Mouse (Mus musculus): Measurements from ENCODE around the gene Gpr143. TPM values are rescaled to one million over a fixed set of nuclear protein-coding genes. Genes with fewer than 3 reads are reported as not detected.
"Not testable (repeated sequence)": the region's sequence is repeated elsewhere in the genome, so short reads cannot be mapped to it uniquely, and the experiment has no call there.

Gpr143 gene
- polyA plus RNA-seq, 1 experiment from 2014 or later = 0.30 TPM

DNA sequence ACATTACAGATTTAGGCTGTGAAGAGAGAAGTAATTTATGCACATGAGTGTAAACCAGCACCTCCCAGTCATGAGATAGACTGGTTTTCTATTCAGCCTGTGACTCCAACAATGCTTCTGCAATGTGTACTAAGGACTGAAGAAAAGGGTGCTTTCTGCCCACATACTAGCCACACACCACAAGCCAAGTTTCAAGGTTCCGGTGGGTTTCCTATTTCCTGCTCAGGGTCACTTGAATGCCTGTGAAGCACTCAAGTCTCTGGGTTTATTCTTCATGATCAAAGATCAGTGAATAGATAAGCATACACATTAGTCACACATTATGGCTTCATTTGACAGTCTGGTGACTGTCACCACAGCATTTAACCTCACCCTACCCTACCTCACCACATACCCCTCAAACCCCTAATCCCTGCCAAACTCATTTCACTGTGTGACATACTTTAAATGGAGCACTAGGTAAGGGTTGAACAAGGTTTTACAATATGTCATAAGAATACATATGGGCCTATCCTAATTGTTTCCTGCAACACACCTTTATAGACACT is 49.4 kb downstream of the Gpr143 start:
- H3K9me3 ChIP-seq (replicated peaks; ENCODE audit: control insufficient read depth, low read length, poor library complexity, severe bottlenecking); H3K27ac ChIP-seq (ENCODE audit: low read length); H3K27me3 ChIP-seq (ENCODE audit: control insufficient read depth, insufficient read depth, low read depth, low read length); H3K4me1 ChIP-seq (ENCODE audit: control insufficient read depth, insufficient read depth, low read length); ATAC-seq; H3K9ac ChIP-seq (ENCODE audit: low read depth, low read length); H3K36me3 ChIP-seq (ENCODE audit: control insufficient read depth, insufficient read depth, low read length); H3K4me3 ChIP-seq (ENCODE audit: low read depth, low read length); H3K4me2 ChIP-seq (ENCODE audit: low read length): not testable (repeated sequence)
- no CpG with 5 or more reads among the region's 1 CpGs for WGBS

DNA sequence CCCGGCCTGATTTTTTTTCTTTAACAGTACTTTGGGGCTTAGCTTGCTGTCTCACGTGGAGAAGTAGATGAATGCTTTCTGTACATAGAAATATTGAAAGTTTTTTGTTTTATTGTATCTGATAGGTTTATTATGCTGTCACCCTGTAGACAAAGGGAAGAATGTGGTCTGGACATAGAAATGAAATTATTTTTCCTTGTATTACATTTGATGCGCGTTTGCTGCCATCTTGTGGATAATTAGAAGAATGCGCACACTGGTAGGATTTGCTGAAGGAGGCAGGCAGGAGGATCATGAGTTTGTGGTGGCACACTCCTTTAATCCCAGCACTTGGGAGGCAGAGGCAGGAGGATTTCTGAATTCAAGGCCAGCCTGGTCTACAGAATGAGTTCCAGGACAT is 53.2 kb downstream of the Gpr143 start:
- WGBS = 31% methylated on average over 5 of the region's 5 CpGs
- not testable (repeated sequence) for H3K4me3 ChIP-seq (ENCODE audit: low read depth, low read length); H3K9ac ChIP-seq (ENCODE audit: low read depth, low read length); H3K27me3 ChIP-seq (ENCODE audit: control insufficient read depth, insufficient read depth, low read depth, low read length); H3K4me2 ChIP-seq (ENCODE audit: low read length); H3K36me3 ChIP-seq (ENCODE audit: control insufficient read depth, insufficient read depth, low read length); ATAC-seq; H3K9me3 ChIP-seq (replicated peaks; ENCODE audit: control insufficient read depth, low read length, poor library complexity, severe bottlenecking); H3K27ac ChIP-seq (ENCODE audit: low read length); H3K4me1 ChIP-seq (ENCODE audit: control insufficient read depth, insufficient read depth, low read length)

DNA sequence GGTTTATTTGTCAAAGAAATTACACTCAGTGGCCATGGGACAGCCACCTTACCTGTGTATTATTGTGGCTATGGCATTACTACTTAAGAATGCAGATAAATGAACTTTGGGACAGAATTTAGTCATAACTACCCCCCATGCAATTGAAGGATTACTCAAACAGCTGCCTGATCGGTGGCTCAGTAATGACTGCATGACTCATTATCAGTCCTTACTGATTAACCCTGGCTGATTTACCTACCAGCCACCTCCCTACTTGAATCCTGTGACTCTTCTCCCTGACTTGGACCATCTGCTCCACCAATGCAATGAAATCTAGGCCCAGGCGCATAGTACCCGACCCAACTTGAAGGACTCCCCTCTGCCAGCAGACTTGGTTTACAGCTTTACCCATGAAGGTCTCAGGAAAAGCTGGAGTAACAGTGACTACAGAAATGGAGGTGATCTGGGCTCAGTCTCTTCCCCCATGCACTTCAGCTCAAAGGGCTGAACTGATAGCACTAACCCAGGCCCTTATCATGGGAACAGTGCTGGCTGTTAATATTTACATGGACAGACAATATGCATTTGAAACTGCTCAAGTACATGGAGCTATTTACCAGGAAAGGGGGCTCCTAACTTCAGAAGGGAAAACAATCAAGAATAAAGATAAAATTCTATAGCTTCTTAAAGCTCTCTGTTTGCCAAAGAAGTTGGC is 73.5 kb downstream of the Gpr143 start:
- H3K4me1 ChIP-seq (ENCODE audit: control insufficient read depth, insufficient read depth, low read length) = no peaks in the 10 kb centered on the region
- 94% methylated on average over 3 of the region's 3 CpGs for WGBS
- H3K27me3 ChIP-seq (ENCODE audit: control insufficient read depth, insufficient read depth, low read depth, low read length) = no peaks in the 10 kb centered on the region
- H3K9me3 ChIP-seq (replicated peaks; ENCODE audit: control insufficient read depth, low read length, poor library complexity, severe bottlenecking) = no peaks in the 10 kb centered on the region; the same call in 1 of the 2 replicates
- no peak overlapping the region for H3K4me2 ChIP-seq (ENCODE audit: low read length)
- ATAC-seq = no peak
- H3K36me3 ChIP-seq (ENCODE audit: control insufficient read depth, insufficient read depth, low read length) = no peaks in the 10 kb centered on the region
- H3K4me3 ChIP-seq (ENCODE audit: low read depth, low read length) = no peak overlapping the region
- H3K27ac ChIP-seq (ENCODE audit: low read length) = no peak overlapping the region
- H3K9ac ChIP-seq (ENCODE audit: low read depth, low read length) = no peak overlapping the region

Other genes with a start within 250 kb of the Gpr143 start
- gene Cldn34a, start 218.6 kb upstream of the Gpr143 start, polyA plus RNA-seq (2015; fragmentation: Nextera tagmentation; extraction: Ambion mirVana) = not detected in 2 replicates
- gene Shroom2, start 12.5 kb upstream of the Gpr143 start, polyA plus RNA-seq (2015; fragmentation: Nextera tagmentation; extraction: Ambion mirVana) = 123 and 151 TPM in 2 replicates
- gene Usp51, start 224.5 kb downstream of the Gpr143 start, polyA plus RNA-seq (2015; fragmentation: Nextera tagmentation; extraction: Ambion mirVana) = 3.2 and 3.5 TPM in 2 replicates